Mouse (Mus musculus) MEL (cell line): ENCODE measurements at regions not wholly inside any gene's neighbourhood (a gene's known extent, or its start where the extent isn't known, plus 50 kb on each side); places are given as distances from the start of the nearest gene placed in this dataset.

Source experiments
- DNase-seq: peaks from one replicate; pipeline ENCODE4 v3.0.0; 2011; ENCODE audit warnings: low read depth, low spot score
- H3K27ac ChIP-seq: 2 replicates; pipeline ENCODE4 v1.5.1; 2012; ENCODE audit warnings: low read depth, mild to moderate bottlenecking, control low read depth, low read length, moderate library complexity; ENCODE audit not compliant: control insufficient read depth
- H3K27me3 ChIP-seq, 2 experiments: fragments of 150-350 bp in 1 of 2; sonication (generic) in 1 of 2; 2 replicates each; pipeline ENCODE4 v1.6.1; 2012; ENCODE audit warnings: low read length in 2 of 2, mild to moderate bottlenecking in 2 of 2, improper control_type of control experiment in 1 of 2, moderate library complexity in 1 of 2; ENCODE audit not compliant: insufficient read depth in 2 of 2, control insufficient read depth in 1 of 2
- H3K36me3 ChIP-seq, 2 experiments: 2 replicates each; pipeline ENCODE4 v1.6.1; 2012 to 2014; ENCODE audit warnings: low read length in 2 of 2, improper control_type of control experiment in 1 of 2, inconsistent platforms in 1 of 2, mild to moderate bottlenecking in 1 of 2; ENCODE audit not compliant: insufficient read depth in 2 of 2, control insufficient read depth in 1 of 2
- H3K4me1 ChIP-seq, 2 experiments: fragments of 150-350 bp in 1 of 2; sonication (generic) in 1 of 2; 2 replicates each; pipeline ENCODE4 v1.6.1; 2012; ENCODE audit warnings: low read length in 2 of 2, improper control_type of control experiment in 1 of 2, mild to moderate bottlenecking in 1 of 2; ENCODE audit not compliant: insufficient read depth in 2 of 2, control insufficient read depth in 1 of 2
- H3K4me3 ChIP-seq, 2 experiments: fragments of 150-350 bp in 1 of 2; sonication (generic) in 1 of 2; 2 replicates each; pipeline ENCODE4 v1.5.1; 2012; ENCODE audit warnings: low read depth in 2 of 2, low read length in 2 of 2, mild to moderate bottlenecking in 2 of 2, moderate library complexity in 2 of 2, control low read depth in 1 of 2, improper control_type of control experiment in 1 of 2; ENCODE audit not compliant: control insufficient read depth in 1 of 2, insufficient read depth in 1 of 2
- H3K79me2 ChIP-seq: 2 replicates; pipeline ENCODE4 v1.6.1; 2012; ENCODE audit warnings: mild to moderate bottlenecking, low read length, moderate library complexity; ENCODE audit not compliant: control insufficient read depth, poor library complexity, insufficient read depth
- H3K9ac ChIP-seq: 2 replicates; pipeline ENCODE4 v1.6.1; 2012; ENCODE audit warnings: low read depth, mild to moderate bottlenecking, control low read depth, low read length, moderate library complexity; ENCODE audit not compliant: control insufficient read depth, poor library complexity, severe bottlenecking
- H3K9me3 ChIP-seq: fragments of 150-350 bp; sonication (generic); replicated peaks from 2 replicates; pipeline ENCODE4 v1.6.1; 2012; ENCODE audit warnings: mild to moderate bottlenecking, low read length, improper control_type of control experiment, moderate library complexity; ENCODE audit not compliant: insufficient read depth
- BHLHE40 ChIP-seq: IDR thresholded peaks from 2 replicates; pipeline ENCODE4 v1.6.1; 2012; ENCODE audit warnings: low read depth, mild to moderate bottlenecking, inconsistent platforms, low read length, improper control_type of control experiment, borderline replicate concordance
- CHD1 ChIP-seq: IDR thresholded peaks from 2 replicates; pipeline ENCODE4 v1.6.1; 2012; ENCODE audit warnings: low read depth, mild to moderate bottlenecking, inconsistent platforms, low read length, improper control_type of control experiment
- EP300 ChIP-seq, 2 experiments: IDR thresholded peaks; 2 replicates each; pipeline ENCODE4 v1.6.1; 2011; ENCODE audit warnings: improper control_type of control experiment in 2 of 2, low read length in 2 of 2, low read depth in 1 of 2, mild to moderate bottlenecking in 1 of 2
- ETS1 ChIP-seq: IDR thresholded peaks from 2 replicates; pipeline ENCODE4 v1.6.1; 2012; ENCODE audit warnings: low read depth, mild to moderate bottlenecking, inconsistent platforms, low read length, improper control_type of control experiment, moderate library complexity
- GATA1 ChIP-seq: IDR thresholded peaks from 2 replicates; pipeline ENCODE4 v1.6.1; 2011; ENCODE audit warnings: low read depth, low read length, improper control_type of control experiment
- HCFC1 ChIP-seq: IDR thresholded peaks from 2 replicates; pipeline ENCODE4 v1.6.1; 2012; ENCODE audit warnings: low read depth, mild to moderate bottlenecking, inconsistent platforms, low read length, improper control_type of control experiment, moderate library complexity
- KAT2A ChIP-seq: conservative IDR thresholded peaks from 2 replicates; pipeline ENCODE4 v1.6.1; 2012; ENCODE audit warnings: low read depth, low read length, improper control_type of control experiment, inconsistent platforms
- MAFK ChIP-seq: IDR thresholded peaks from 2 replicates; pipeline ENCODE4 v1.6.1; 2011; ENCODE audit warnings: low read depth, mild to moderate bottlenecking, low read length, improper control_type of control experiment, borderline replicate concordance
- MAX ChIP-seq: IDR thresholded peaks from 2 replicates; pipeline ENCODE4 v1.6.1; 2011; ENCODE audit warnings: low read length, improper control_type of control experiment
- MAZ ChIP-seq: IDR thresholded peaks from 2 replicates; pipeline ENCODE4 v1.6.1; 2012; ENCODE audit warnings: low read depth, mild to moderate bottlenecking, inconsistent platforms, low read length, improper control_type of control experiment
- MEF2A ChIP-seq: IDR thresholded peaks from 2 replicates; pipeline ENCODE4 v1.6.1; 2014; ENCODE audit warnings: low read depth, mild to moderate bottlenecking, inconsistent platforms, low read length, improper control_type of control experiment; ENCODE audit not compliant: poor library complexity, insufficient replicate concordance, severe bottlenecking; ENCODE audit errors: extremely low read depth
- MXI1 ChIP-seq: IDR thresholded peaks from 2 replicates; pipeline ENCODE4 v1.6.1; 2011; ENCODE audit warnings: mild to moderate bottlenecking, low read depth, low read length, improper control_type of control experiment
- MYB ChIP-seq: IDR thresholded peaks from 2 replicates; pipeline ENCODE4 v1.6.1; 2011; ENCODE audit warnings: mild to moderate bottlenecking, low read depth, low read length, improper control_type of control experiment
- NRF1 ChIP-seq: IDR thresholded peaks from 2 replicates; pipeline ENCODE4 v1.6.1; 2014; ENCODE audit warnings: low read depth, mild to moderate bottlenecking, inconsistent platforms, low read length, improper control_type of control experiment, moderate library complexity; ENCODE audit not compliant: poor library complexity, insufficient read depth, severe bottlenecking
- POLR2AphosphoS2 ChIP-seq: IDR thresholded peaks from 2 replicates; pipeline ENCODE4 v1.6.1; 2011; ENCODE audit warnings: low read length, improper control_type of control experiment
- SIN3A ChIP-seq: IDR thresholded peaks from 2 replicates; pipeline ENCODE4 v1.6.1; 2012; ENCODE audit warnings: low read length, improper control_type of control experiment, inconsistent platforms
- TAL1 ChIP-seq: IDR thresholded peaks from 2 replicates; pipeline ENCODE4 v1.6.1; 2012; ENCODE audit warnings: mild to moderate bottlenecking, inconsistent platforms, low read length, moderate library complexity, mixed read lengths
- TBP ChIP-seq: IDR thresholded peaks from 2 replicates; pipeline ENCODE4 v1.8.0; 2011; ENCODE audit warnings: low read depth, low read length, improper control_type of control experiment
- TCF12 ChIP-seq: IDR thresholded peaks from 2 replicates; pipeline ENCODE4 v1.6.1; 2014; ENCODE audit warnings: low read depth, mild to moderate bottlenecking, inconsistent platforms, low read length, improper control_type of control experiment, moderate library complexity
- UBTF ChIP-seq: IDR thresholded peaks from 2 replicates; pipeline ENCODE4 v1.6.1; 2012; ENCODE audit warnings: low read depth, mild to moderate bottlenecking, inconsistent platforms, low read length, improper control_type of control experiment, moderate library complexity, borderline replicate concordance; ENCODE audit not compliant: insufficient read depth
- USF1 ChIP-seq: IDR thresholded peaks from 2 replicates; pipeline ENCODE4 v1.6.1; 2014; ENCODE audit warnings: low read depth, mild to moderate bottlenecking, inconsistent platforms, low read length, improper control_type of control experiment, moderate library complexity
- ZMIZ1 ChIP-seq: IDR thresholded peaks from 2 replicates; pipeline ENCODE4 v1.6.1; 2012; ENCODE audit warnings: low read depth, mild to moderate bottlenecking, inconsistent platforms, low read length, improper control_type of control experiment, moderate library complexity
- ZNF384 ChIP-seq: IDR thresholded peaks from 2 replicates; pipeline ENCODE4 v1.6.1; 2012; ENCODE audit warnings: low read depth, mild to moderate bottlenecking, inconsistent platforms, low read length, improper control_type of control experiment

GRCm38 (mm10) chr3:33398326-33398725 lies 255.3 kb upstream of the Pex5l start:
- no peak overlapping the region for H3K9ac ChIP-seq
- H3K9me3 ChIP-seq, result no peaks in the 10 kb centered on the region
- H3K79me2 ChIP-seq, result no peaks in the 10 kb centered on the region
- no peaks in the 10 kb centered on the region for H3K27me3 ChIP-seq
- TF ChIP-seq BHLHE40 (no peak), GATA1 (no peak), SIN3A (no peak), ETS1 (no peak), MAZ (no peak), MYB (no peak), UBTF (no peak), MXI1 (no peak), ZMIZ1 (no peak), CHD1 (no peak), MEF2A (no peak), MAX (no peak), USF1 (no peak), NRF1 (no peak), POLR2AphosphoS2 (no peak), EP300 (IDR thresholded peaks at IDR 0.05; ENCODE audit: low read depth in 1 of 2, low read length in 2 of 2) (no peak), MAFK (no peak), ZNF384 (no peak), TAL1 (no peak)
- no peak overlapping the region for H3K4me3 ChIP-seq
- DNase-seq, result no peak
- no peak overlapping the region for H3K27ac ChIP-seq
- no peaks in the 10 kb centered on the region for H3K4me1 ChIP-seq
- no peaks in the 10 kb centered on the region for H3K36me3 ChIP-seq

- Histone ChIP-seq H3K36me3 (no peaks in the 10 kb centered on the region), H3K4me3 (no peak overlapping the region), H3K79me2 (no peaks in the 10 kb centered on the region)
- TF ChIP-seq USF1 (no peak), KAT2A (no peak), HCFC1 (no peak), TBP (no peak), MAFK (no peak), TCF12 (no peak), UBTF (no peak)
- TF ChIP-seq, all 39 proteins: peak for 0
- DNase-seq, result no peak
- H3K27me3 ChIP-seq, result no peaks in the 10 kb centered on the region
- no peak overlapping the region for H3K9ac ChIP-seq
- H3K9me3 ChIP-seq, result no peaks in the 10 kb centered on the region
- H3K4me1 ChIP-seq, result no peaks in the 10 kb centered on the region
- H3K27ac ChIP-seq, result no peak overlapping the region
Measured at GRCm38 (mm10) chr3:33397217-33397616, 254.2 kb upstream of the Pex5l start.
